Mouse (Mus musculus): ENCODE results near the gene Camk2b.
"Not testable (repeated sequence)": the region's sequence is repeated elsewhere in the genome, so short reads cannot be mapped to it uniquely, and the experiment has no call there.

Gene Camk2b

GRCm38 (mm10) chr11:6011879-6012278 is 54.3 kb downstream of the Camk2b start:
- DNase-seq = no peak

- not testable (repeated sequence) for DNase-seq
These were observed 55.2 kb downstream of the Camk2b start for GRCm38 (mm10) chr11:6010751-6011482.

GRCm38 (mm10) chr11:6007779-6008128 is 58.4 kb downstream of the Camk2b start:
- not testable (repeated sequence) for DNase-seq

GRCm38 (mm10) chr11:6007010-6007778 is 59.0 kb downstream of the Camk2b start:
- DNase-seq = not testable (repeated sequence)

GRCm38 (mm10) chr11:6006351-6007009 is 59.7 kb downstream of the Camk2b start:
- not testable (repeated sequence) for DNase-seq

GRCm38 (mm10) chr11:6005374-6006043 is 60.7 kb downstream of the Camk2b start:
- not testable (repeated sequence) for DNase-seq

GRCm38 (mm10) chr11:6003046-6003639 is 63.0 kb downstream of the Camk2b start:
- DNase-seq = peak; percentile 78

GRCm38 (mm10) chr11:6001981-6002649 is 64.0 kb downstream of the Camk2b start:
- peak; percentile 89 for DNase-seq

- no peak for DNase-seq
These were observed 65.0 kb downstream of the Camk2b start for GRCm38 (mm10) chr11:6000961-6001682.

GRCm38 (mm10) chr11:5999832-6000771 is 66.1 kb downstream of the Camk2b start:
- DNase-seq = peak; percentile 91

GRCm38 (mm10) chr11:5998472-5998871 is 67.7 kb downstream of the Camk2b start:
- no peak for DNase-seq

- peak; percentile 90 for DNase-seq
These were observed 70.2 kb downstream of the Camk2b start for GRCm38 (mm10) chr11:5995989-5996388.

- no peak for DNase-seq
These were observed 71.3 kb downstream of the Camk2b start for GRCm38 (mm10) chr11:5994880-5995279.

GRCm38 (mm10) chr11:5994212-5994611 is 72.0 kb downstream of the Camk2b start:
- DNase-seq = peak; percentile 84

- peak; percentile 69 for DNase-seq
These were observed 75.3 kb downstream of the Camk2b start for GRCm38 (mm10) chr11:5990910-5991309.

- peak; percentile 79 for DNase-seq
These were observed 76.1 kb downstream of the Camk2b start for GRCm38 (mm10) chr11:5989954-5990593.

GRCm38 (mm10) chr11:5988126-5988525 is 78.0 kb downstream of the Camk2b start:
- no peak for DNase-seq

- peak; percentile 89 for DNase-seq
These were observed 82.5 kb downstream of the Camk2b start for GRCm38 (mm10) chr11:5983629-5984028.

GRCm38 (mm10) chr11:5981323-5981722 is 84.8 kb downstream of the Camk2b start:
- peak; percentile 67 for DNase-seq

- DNase-seq = peak; percentile 72
These were observed 85.6 kb downstream of the Camk2b start for GRCm38 (mm10) chr11:5980561-5980960.
